ENCODE assay signal across 8 mouse cellular contexts in the genomic region with DNA sequence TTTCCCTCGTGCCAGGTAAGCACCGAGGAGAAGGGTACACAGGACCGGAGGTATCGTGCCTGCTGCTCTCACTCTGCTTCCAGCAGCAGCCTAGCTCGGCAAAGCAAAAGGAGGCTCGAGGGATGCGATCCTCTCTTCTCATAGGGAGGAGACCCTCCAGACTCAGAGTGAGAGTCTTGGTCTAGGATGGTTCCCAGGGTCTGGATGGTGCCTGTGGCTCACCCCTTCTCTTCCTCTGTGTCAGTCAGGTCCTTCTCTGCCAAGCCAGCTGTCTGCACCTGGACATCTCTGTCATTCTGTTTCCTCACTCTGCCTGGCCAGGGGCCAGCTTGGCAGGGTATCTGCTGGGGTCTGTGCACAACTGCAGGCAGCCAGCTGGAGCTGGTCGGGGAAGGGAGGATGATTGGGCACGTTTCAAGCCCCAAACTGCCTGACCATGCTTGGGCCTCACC.
DNase-seq lines count a peak whose midpoint lies in the region; ATAC-seq lines count a peak whose summit lies in the region.

No protein-coding gene starts in this region.

- no peak overlapping the region for H3K27ac ChIP-seq in neural tube, embryonic 12.5 days
- peak overlapping the region; percentile 81 for H3K27ac ChIP-seq in hindbrain, embryonic 13.5 days
- H3K27ac ChIP-seq in midbrain, embryonic 12.5 days (replicated peaks) = 0 out of 2 replicates have a peak overlapping the region, but pooled peaks have one; percentile 7

- intact Hi-C loops in left cerebral cortex, postnatal 36 days (cut with DNase I) = no loop called here

- peaks cover 14% of the 10 kb centered on the region for H3K4me1 ChIP-seq in neural tube, embryonic 12.5 days
- peaks cover 37% of the 10 kb centered on the region for H3K4me1 ChIP-seq in hindbrain, embryonic 13.5 days (replicated peaks)
- H3K4me1 ChIP-seq in midbrain, embryonic 12.5 days = peaks cover 29% of the 10 kb centered on the region

- H3K36me3 ChIP-seq in neural tube, embryonic 12.5 days = no peaks in the 10 kb centered on the region
- H3K36me3 ChIP-seq in hindbrain, embryonic 13.5 days = no peaks in the 10 kb centered on the region
- no peaks in the 10 kb centered on the region for H3K36me3 ChIP-seq in midbrain, embryonic 12.5 days

- no peak overlapping the region for H3K4me2 ChIP-seq in neural tube, embryonic 12.5 days (replicated peaks)
- H3K4me2 ChIP-seq in hindbrain, embryonic 13.5 days = no peak overlapping the region
- no peak overlapping the region for H3K4me2 ChIP-seq in midbrain, embryonic 12.5 days (replicated peaks)

- no peaks in the 10 kb centered on the region for H3K9me3 ChIP-seq in neural tube, embryonic 12.5 days
- no peaks in the 10 kb centered on the region for H3K9me3 ChIP-seq in hindbrain, embryonic 13.5 days
- H3K9me3 ChIP-seq in midbrain, embryonic 12.5 days = no peaks in the 10 kb centered on the region

- no peaks in the 10 kb centered on the region for H3K27me3 ChIP-seq in neural tube, embryonic 12.5 days (replicated peaks)
- no peaks in the 10 kb centered on the region for H3K27me3 ChIP-seq in hindbrain, embryonic 13.5 days
- H3K27me3 ChIP-seq in midbrain, embryonic 12.5 days = no peaks in the 10 kb centered on the region

- no peak for DNase-seq in neural tube, embryonic 10.5 days (ENCODE audit: extremely low spot score, low spot score)
- DNase-seq in gastrocnemius, postnatal 10 days = peak; percentile 48
- no peak for DNase-seq in spleen, postnatal 10 days (ENCODE audit: low spot score in 2 of 2)
- no peak for DNase-seq in embryo, embryonic 11 days
- DNase-seq in left cerebral cortex, postnatal 36 days (ENCODE audit: low spot score in 2 of 2) = no peak

- 81% methylated on average over 9 of the region's 9 CpGs for WGBS in neural tube, embryonic 12.5 days
- WGBS in hindbrain, embryonic 13.5 days = 67% methylated on average over 9 of the region's 9 CpGs
- WGBS in midbrain, embryonic 12.5 days = 87% methylated on average over 9 of the region's 9 CpGs

- no peak overlapping the region for H3K4me3 ChIP-seq in neural tube, embryonic 12.5 days
- no peak overlapping the region for H3K4me3 ChIP-seq in hindbrain, embryonic 13.5 days
- no peak overlapping the region for H3K4me3 ChIP-seq in midbrain, embryonic 12.5 days

- ATAC-seq in neural tube, embryonic 12.5 days (ENCODE audit: low FRiP score, low read depth) = 0 out of 2 replicates have a peak, but pooled peaks have one; percentile 44
- ATAC-seq in hindbrain, embryonic 13.5 days (ENCODE audit: low FRiP score) = peak; percentile 83
- 0 out of 2 replicates have a peak, but pooled peaks have one; percentile 23 for ATAC-seq in midbrain, embryonic 12.5 days (ENCODE audit: low FRiP score, low read depth)

- no peak overlapping the region for H3K9ac ChIP-seq in neural tube, embryonic 12.5 days
- no peak overlapping the region; the same call in 1 of the 2 replicates for H3K9ac ChIP-seq in hindbrain, embryonic 13.5 days
- no peak overlapping the region for H3K9ac ChIP-seq in midbrain, embryonic 12.5 days (replicated peaks)

Comparison
In these comparisons a context has a peak if more than half of its experiments do, and no peak if none do; other contexts are left out.
1. ATAC-seq: peak in every context shown above with its lines; median percentile 83 in hindbrain, embryonic 13.5 days; 44 in neural tube, embryonic 12.5 days; 23 in midbrain, embryonic 12.5 days.